Mouse (Mus musculus): ENCODE results near the gene Hbp1. TPM values are rescaled to one million over a fixed set of nuclear protein-coding genes. Genes with fewer than 3 reads are reported as not detected.

The Hbp1 gene
- polyA plus RNA-seq (2017; shearing (Covaris generic)), result 100 to 1,000 TPM; 102 to 108 TPM

GRCm38 (mm10) chr12:31949759-31950658 is at the start of gene Hbp1:
TSS of gene Hbp1 (minus strand) at chr12:31950535.

Other genes with a start within 250 kb of the Hbp1 start
- 1 to 10 TPM in 1 of 2 experiments, under 1 TPM in 1; 0.94 to 1.8 TPM for gene Gpr22, start 236.6 kb downstream of the Hbp1 start, polyA plus RNA-seq (2017; shearing (Covaris generic))
- 1 to 10 TPM in 1 of 2 experiments, under 1 TPM in 1; 0.50 to 2.5 TPM for gene Prkar2b, start 110.8 kb upstream of the Hbp1 start, polyA plus RNA-seq (2017; shearing (Covaris generic))

Measured in inflammation-experienced regulatory T-cells (primary cell).